Mouse (Mus musculus) thymus, adult 2 months (tissue): ENCODE measurements around the gene Zfp523.
A peak's percentile ranks its signal among the peaks of the same experiment; 100 is the strongest.

Experiments
- CTCF ChIP-seq: fragments of 200-500 bp; IDR thresholded peaks from 2 replicates; pipeline ENCODE4 v1.5.1; 2012; ENCODE audit warnings: mild to moderate bottlenecking, control low read depth, low read length, moderate library complexity, borderline replicate concordance; ENCODE audit not compliant: control insufficient read depth, poor library complexity, insufficient read depth; ENCODE audit errors: extremely low read depth
- POLR2A ChIP-seq: fragments of 200-500 bp; IDR thresholded peaks from 2 replicates; pipeline ENCODE4 v1.6.1; 2012; ENCODE audit warnings: mild to moderate bottlenecking, low read length, control low read depth, moderate library complexity; ENCODE audit not compliant: control insufficient read depth, poor library complexity, insufficient read depth; ENCODE audit errors: extremely low read depth

GRCm38 (mm10) chr17:28163666-28164065 is 13.3 kb upstream of the Zfp523 start:
- peak; percentile 91 for TF ChIP-seq CTCF
- no peak for TF ChIP-seq POLR2A
